In genomic region chr2:132284492-132285139, GRCm38 (mm10) we compare ENCODE assay signal across 9 mouse cellular contexts. TPM values are rescaled to one million over a fixed set of nuclear protein-coding genes. Genes with fewer than 3 reads are reported as not detected.
DNase-seq lines count a peak whose midpoint lies in the region; ATAC-seq and TF ChIP-seq lines count a peak whose summit lies in the region.
"Had no signal": no experiment of that assay in that cellular context is flagged by ENCODE, and none has a peak within 500 bp of the region (broad histone marks: within the 10 kb centered on the region; RNA-seq: fewer than 3 reads in every experiment).

No protein-coding gene starts in this region.

- peak overlapping the region; percentile 0; the same call in 1 of the 2 replicates for H3K4me3 ChIP-seq in ES-Bruce4 (ENCODE audit: low read depth, low read length)
- H3K4me3 ChIP-seq in heart, embryonic 11.5 days (ENCODE audit: low read depth, low read length), result no peak overlapping the region
- H3K4me3 ChIP-seq in kidney, embryonic 14.5 days (ENCODE audit: low read length), result no peak overlapping the region
- H3K4me3 ChIP-seq: neural tube, embryonic 12.5 days had no signal

- peak; percentile 45 for DNase-seq in adrenal gland, postnatal 10 days
- peak; percentile 79 for DNase-seq in lung, postnatal 36 days
- no peak for DNase-seq in thymus, postnatal 25 days
- DNase-seq in spleen, postnatal 10 days (ENCODE audit: low spot score in 2 of 2), result no peak
- no peak for DNase-seq in T-cell, adult 2 months (ENCODE audit: low spot score)

- 64% methylated on average over 12 of the region's 12 CpGs for WGBS in heart, embryonic 11.5 days (ENCODE audit: insufficient replicate concordance)
- 73% methylated on average over 12 of the region's 12 CpGs for WGBS in kidney, embryonic 14.5 days

- H3K9ac ChIP-seq in ES-Bruce4 (ENCODE audit: low read depth, poor library complexity, severe bottlenecking), result 0 out of 2 replicates have a peak overlapping the region, but pooled peaks have one; percentile 48
- 0 out of 2 replicates have a peak overlapping the region, but pooled peaks have one; percentile 8 for H3K9ac ChIP-seq in heart, embryonic 11.5 days (ENCODE audit: low read depth, low read length)
- no peak overlapping the region for H3K9ac ChIP-seq in kidney, embryonic 14.5 days (ENCODE audit: low read depth, low read length)
- H3K9ac ChIP-seq: neural tube, embryonic 12.5 days had no signal

- peaks cover 6% of the 10 kb centered on the region for H3K4me1 ChIP-seq in ES-Bruce4 (ENCODE audit: control insufficient read depth, insufficient read depth, low read length)
- H3K4me1 ChIP-seq in heart, embryonic 11.5 days (ENCODE audit: control insufficient read depth, insufficient read depth, low read length), result peaks cover 33% of the 10 kb centered on the region
- peaks cover 23% of the 10 kb centered on the region for H3K4me1 ChIP-seq in kidney, embryonic 14.5 days (ENCODE audit: control insufficient read depth, insufficient read depth, low read length)

- no peaks in the 10 kb centered on the region for H3K36me3 ChIP-seq in ES-Bruce4 (ENCODE audit: control insufficient read depth, insufficient read depth, low read length, poor library complexity, severe bottlenecking)
- no peaks in the 10 kb centered on the region for H3K36me3 ChIP-seq in heart, embryonic 11.5 days (ENCODE audit: control insufficient read depth, insufficient read depth, low read length)
- H3K36me3 ChIP-seq in kidney, embryonic 14.5 days (ENCODE audit: control insufficient read depth, insufficient read depth, low read length), result no peaks in the 10 kb centered on the region

- peak overlapping the region; percentile 78 for H3K27ac ChIP-seq in ES-Bruce4 (ENCODE audit: insufficient read depth, low read length)
- H3K27ac ChIP-seq in heart, embryonic 11.5 days (ENCODE audit: low read depth, low read length), result peak overlapping the region; percentile 77
- peak overlapping the region; percentile 74; the same call in 1 of the 2 replicates for H3K27ac ChIP-seq in kidney, embryonic 14.5 days (ENCODE audit: low read depth, low read length)
- H3K27ac ChIP-seq: neural tube, embryonic 12.5 days had no signal

- H3K4me2 ChIP-seq in heart, embryonic 11.5 days, result peak overlapping the region; percentile 14; the same call in 1 of the 2 replicates
- H3K4me2 ChIP-seq in kidney, embryonic 14.5 days (replicated peaks; ENCODE audit: low read depth, low read length), result no peak overlapping the region
- H3K4me2 ChIP-seq: neural tube, embryonic 12.5 days had no signal

- no peak for TF ChIP-seq EP300 in ES-Bruce4 (IDR thresholded peaks at IDR 0.05; ENCODE audit: insufficient read depth, low read depth, low read length)

- no peaks in the 10 kb centered on the region for H3K27me3 ChIP-seq in ES-Bruce4 (ENCODE audit: control insufficient read depth, insufficient read depth, low read length, poor library complexity, severe bottlenecking)
- H3K27me3 ChIP-seq in heart, embryonic 11.5 days (ENCODE audit: control insufficient read depth, insufficient read depth, low read length), result peaks cover 7% of the 10 kb centered on the region; the same call in 1 of the 2 replicates
- H3K27me3 ChIP-seq in kidney, embryonic 14.5 days (ENCODE audit: control insufficient read depth, insufficient read depth, low read length), result no peaks in the 10 kb centered on the region
- H3K27me3 ChIP-seq: neural tube, embryonic 12.5 days had no signal

- no peaks in the 10 kb centered on the region for H3K9me3 ChIP-seq in ES-Bruce4 (replicated peaks; ENCODE audit: control insufficient read depth, insufficient read depth, low read length, poor library complexity, severe bottlenecking)
- no peaks in the 10 kb centered on the region for H3K9me3 ChIP-seq in heart, embryonic 11.5 days (replicated peaks; ENCODE audit: control insufficient read depth, low read length)
- H3K9me3 ChIP-seq in kidney, embryonic 14.5 days (ENCODE audit: control insufficient read depth, low read length), result no peaks in the 10 kb centered on the region
- H3K9me3 ChIP-seq: neural tube, embryonic 12.5 days had no signal

- TF ChIP-seq POLR2A in ES-Bruce4 (IDR thresholded peaks at IDR 0.05; ENCODE audit: insufficient read depth, low read length), result no peak

- ATAC-seq in heart, embryonic 11.5 days (replicated peaks; ENCODE audit: insufficient number of reproducible peaks, low FRiP score, low TSS enrichment), result 0 out of 2 replicates have a peak, but pooled peaks have one; percentile 33
- peak; percentile 65 for ATAC-seq in kidney, embryonic 14.5 days (ENCODE audit: low FRiP score, low TSS enrichment)

- TF ChIP-seq CTCF in ES-Bruce4 (IDR thresholded peaks at IDR 0.05; ENCODE audit: low read depth, low read length), result no peak

RNA-seq across cellular contexts. Expression of gene Cds2, which starts 21.7 kb away (rescaled TPM):
- polyA plus RNA-seq in ES-Bruce4 (2011; ENCODE audit: insufficient read depth, insufficient read length, low read depth, missing spikeins), result 74.3 and 83.4 TPM in 2 replicates
- total RNA-seq in adrenal gland, postnatal 10 days (2021), result 10 to 100 TPM; 52.2 to 54.9 TPM
- polyA plus RNA-seq in heart, embryonic 11.5 days (2014; fragmentation: Nextera tagmentation; extraction: Ambion mirVana), result 13.0 and 18.5 TPM in 2 replicates
- polyA plus RNA-seq in kidney, embryonic 14.5 days (2014; fragmentation: Nextera tagmentation; extraction: Ambion mirVana), result 24.4 and 27.3 TPM in 2 replicates

RNA-seq across cellular contexts. Expression of gene Pcna, which starts 31.5 kb away (rescaled TPM):
- 355 and 368 TPM in 2 replicates for polyA plus RNA-seq in ES-Bruce4 (2011; ENCODE audit: insufficient read depth, insufficient read length, low read depth, missing spikeins)
- total RNA-seq in adrenal gland, postnatal 10 days (2021), result 100 to 1,000 TPM; 105 to 109 TPM
- 209 and 212 TPM in 2 replicates for polyA plus RNA-seq in heart, embryonic 11.5 days (2014; fragmentation: Nextera tagmentation; extraction: Ambion mirVana)
- 339 and 383 TPM in 2 replicates for polyA plus RNA-seq in kidney, embryonic 14.5 days (2014; fragmentation: Nextera tagmentation; extraction: Ambion mirVana)

RNA-seq across cellular contexts. Expression of gene Tmem230, which starts 37.0 kb away (rescaled TPM):
- polyA plus RNA-seq in ES-Bruce4 (2011; ENCODE audit: insufficient read depth, insufficient read length, low read depth, missing spikeins), result 46.0 and 47.7 TPM in 2 replicates
- 10 to 100 TPM; 29.1 to 31.3 TPM for total RNA-seq in adrenal gland, postnatal 10 days (2021)
- 42.1 and 44.2 TPM in 2 replicates for polyA plus RNA-seq in heart, embryonic 11.5 days (2014; fragmentation: Nextera tagmentation; extraction: Ambion mirVana)
- 42.9 and 47.3 TPM in 2 replicates for polyA plus RNA-seq in kidney, embryonic 14.5 days (2014; fragmentation: Nextera tagmentation; extraction: Ambion mirVana)

Comparison
In these comparisons a context has a peak if more than half of its experiments do, and no peak if none do; other contexts are left out.
1. DNase-seq: peak in adrenal gland, postnatal 10 days (single experiment) and lung, postnatal 36 days (single experiment); none in thymus, postnatal 25 days (single experiment), spleen, postnatal 10 days (0 of 2) and T-cell, adult 2 months (single experiment).
2. Peak in every context shown above with its lines, with median percentiles within 50 percentile points of each other: H3K27ac ChIP-seq.